Mouse (Mus musculus) liver, embryonic 14.5 days (tissue): ENCODE data around the gene Tac4. TPM values are rescaled to one million over a fixed set of nuclear protein-coding genes. Genes with fewer than 3 reads are reported as not detected.
A peak's percentile ranks its signal among the peaks of the same experiment; 100 is the strongest.

ENCODE experiments used
- ATAC-seq: fragments of 200-750 bp; cut with Nextera tagmentation; 2 replicates; pipeline ENCODE4 v1.8.0; 2017; ENCODE audit warnings: moderate number of reproducible peaks, mild to moderate bottlenecking, moderate library complexity; ENCODE audit not compliant: insufficient read depth
- DNase-seq, 3 experiments: peaks; one replicate each; pipeline ENCODE4 v3.0.0-alpha.2; 2012 to 2013; ENCODE audit warnings: low read depth in 3 of 3, low spot score in 3 of 3
- H3K27ac ChIP-seq: fragments of 300-500 bp; sonication (generic); 2 replicates; pipeline ENCODE4 v1.5.1; 2014; ENCODE audit warnings: moderate library complexity, mild to moderate bottlenecking, control low read depth, inconsistent platforms
- H3K27me3 ChIP-seq: fragments of 300-500 bp; sonication (generic); 2 replicates; pipeline ENCODE4 v1.6.1; 2014; ENCODE audit warnings: mild to moderate bottlenecking, low read length, moderate library complexity; ENCODE audit not compliant: control insufficient read depth, insufficient read depth
- H3K36me3 ChIP-seq: fragments of 300-500 bp; sonication (generic); replicated peaks from 2 replicates; pipeline ENCODE4 v1.6.1; 2014; ENCODE audit warnings: low read depth; ENCODE audit not compliant: control insufficient read depth, insufficient read depth
- H3K4me1 ChIP-seq, 2 experiments: fragments of 200-500 bp in 1 of 2; fragments of 300-500 bp in 1 of 2; sonication (generic) in 1 of 2; replicated peaks; 2 replicates each; pipeline ENCODE4 v1.6.1; 2012 to 2014; ENCODE audit warnings: antibody characterized with exemption in 1 of 2, inconsistent platforms in 1 of 2, low read length in 1 of 2; ENCODE audit not compliant: control insufficient read depth in 2 of 2, insufficient read depth in 2 of 2
- H3K4me2 ChIP-seq: fragments of 300-500 bp; sonication (generic); 2 replicates; pipeline ENCODE4 v1.6.1; 2014; ENCODE audit warnings: low read depth, mild to moderate bottlenecking, control low read depth, moderate library complexity
- H3K4me3 ChIP-seq, 2 experiments: fragments of 200-500 bp in 1 of 2; fragments of 300-500 bp in 1 of 2; sonication (generic) in 1 of 2; 2 replicates each; pipeline ENCODE4 v1.5.1; 2012 to 2014; ENCODE audit warnings: low read depth in 2 of 2, low read length in 2 of 2, mild to moderate bottlenecking in 2 of 2, control low read depth in 1 of 2, inconsistent platforms in 1 of 2, moderate library complexity in 1 of 2; ENCODE audit not compliant: insufficient read depth in 1 of 2
- H3K9ac ChIP-seq: fragments of 300-500 bp; sonication (generic); replicated peaks from 2 replicates; pipeline ENCODE4 v1.6.1; 2014; ENCODE audit warnings: mild to moderate bottlenecking, control low read depth, moderate library complexity
- H3K9me3 ChIP-seq: fragments of 300-500 bp; sonication (generic); 2 replicates; pipeline ENCODE4 v1.6.1; 2016; ENCODE audit warnings: low read length, mixed read lengths; ENCODE audit not compliant: control insufficient read depth
- CTCF ChIP-seq: IDR thresholded peaks from 2 replicates; pipeline ENCODE4 v1.5.1; 2016; ENCODE audit warnings: antibody characterized with exemption, low read depth, control low read depth
- EP300 ChIP-seq: IDR thresholded peaks from 2 replicates; pipeline ENCODE4 v1.6.1; 2016; ENCODE audit warnings: antibody characterized with exemption, low read depth
- WGBS: fragments of 180-500 bp; shearing (Covaris S2); extraction: QIAGEN DNeasy Blood & Tissue Kit; methylation state at CpG from one replicate; pipeline ENCODE4 v1.1.7; 2014; ENCODE audit not compliant: insufficient replicate concordance; 5-methylcytosine and 5-hydroxymethylcytosine counted together
- polyA plus RNA-seq, 2 experiments: library from polyadenylated mRNA; depleted of rRNA in 1 of 2; stranded (reverse) in 1 of 2; unstranded in 1 of 2; fragments of >200 nt; fragmentation: Nextera tagmentation in 1 of 2; extraction: Ambion mirVana in 1 of 2; gene quantifications; 2 replicates each; pipeline versions ENCODE4 v1.2.1 to v1.2.3; 2012 to 2014

The Tac4 gene
- polyA plus RNA-seq, 2 experiments, result 0.04 TPM; not detected in 1

- H3K9ac ChIP-seq, result no peak overlapping the region
- no peaks in the 10 kb centered on the region for H3K36me3 ChIP-seq
- DNase-seq (no peak), ATAC-seq (no peak)
- WGBS, result 22% methylated on average over 10 of the region's 10 CpGs
- no peak overlapping the region for H3K27ac ChIP-seq
- TF ChIP-seq EP300, result no peak
- H3K27me3 ChIP-seq, result no peaks in the 10 kb centered on the region
- H3K4me3 ChIP-seq, result no peak overlapping the region
- H3K4me1 ChIP-seq, result no peaks in the 10 kb centered on the region
- no peaks in the 10 kb centered on the region for H3K9me3 ChIP-seq
- H3K4me2 ChIP-seq, result no peak overlapping the region
These were observed 11.2 kb upstream of the Tac4 start for GRCm38 (mm10) chr11:95250110-95250509.

DNA sequence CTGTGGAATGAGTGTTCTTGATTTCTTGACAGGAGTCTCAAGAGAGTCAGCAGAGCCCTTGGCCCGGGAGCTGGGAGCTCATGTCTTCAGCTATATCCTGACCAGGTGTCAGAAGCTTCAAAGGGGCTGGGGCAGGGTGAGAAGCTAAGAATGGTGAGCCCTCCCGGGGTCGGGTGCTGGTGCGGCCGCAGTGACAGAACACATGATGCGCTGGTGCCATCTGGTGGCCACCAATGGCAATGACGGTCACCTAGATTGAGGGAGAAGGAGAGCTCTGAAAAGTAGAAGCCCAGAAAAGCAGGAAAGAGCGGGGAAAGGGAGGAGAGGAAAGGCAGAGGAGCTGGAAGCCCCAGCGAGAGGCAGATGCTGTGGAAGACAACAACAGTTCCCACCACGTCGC lies 10.0 kb upstream of the Tac4 start:
- H3K27me3 ChIP-seq, result no peaks in the 10 kb centered on the region
- DNase-seq (peak in 1 of 3 experiments; percentile 30), ATAC-seq (no peak)
- no peaks in the 10 kb centered on the region for H3K9me3 ChIP-seq
- H3K27ac ChIP-seq, result no peak overlapping the region
- H3K4me2 ChIP-seq, result no peak overlapping the region
- no peak overlapping the region for H3K9ac ChIP-seq
- TF ChIP-seq CTCF, result peak; percentile 94
- no peak for TF ChIP-seq EP300
- H3K4me3 ChIP-seq, result no peak overlapping the region
- 4% methylated on average over 11 of the region's 11 CpGs for WGBS
- no peaks in the 10 kb centered on the region for H3K4me1 ChIP-seq
- no peaks in the 10 kb centered on the region for H3K36me3 ChIP-seq

GRCm38 (mm10) chr11:95252104-95252503 lies 9.2 kb upstream of the Tac4 start:
- no peaks in the 10 kb centered on the region for H3K4me1 ChIP-seq
- H3K9ac ChIP-seq, result no peak overlapping the region
- no peak overlapping the region for H3K27ac ChIP-seq
- no peaks in the 10 kb centered on the region for H3K9me3 ChIP-seq
- TF ChIP-seq EP300 (no peak), CTCF (no peak)
- no peaks in the 10 kb centered on the region for H3K36me3 ChIP-seq
- no peaks in the 10 kb centered on the region for H3K27me3 ChIP-seq
- DNase-seq, result no peak
- WGBS, result 58% methylated on average over 6 of the region's 6 CpGs
- H3K4me3 ChIP-seq, result no peak overlapping the region
- no peak overlapping the region for H3K4me2 ChIP-seq
- ATAC-seq, result peak; percentile 57

GRCm38 (mm10) chr11:95254165-95254564 lies 7.2 kb upstream of the Tac4 start:
- 61% methylated on average over 8 of the region's 8 CpGs for WGBS
- Histone ChIP-seq H3K9ac (no peak overlapping the region), H3K9me3 (no peaks in the 10 kb centered on the region), H3K4me1 (peaks cover 0 to 4% of the 10 kb centered on the region in 2 experiments; a peak in 1 of 4 replicates), H3K27me3 (no peaks in the 10 kb centered on the region), H3K4me2 (no peak overlapping the region), H3K27ac (no peak overlapping the region), H3K36me3 (no peaks in the 10 kb centered on the region), H3K4me3 (no peak overlapping the region)
- TF ChIP-seq CTCF, result no peak
- no peak for TF ChIP-seq EP300
- ATAC-seq (no peak), DNase-seq (no peak)

- Histone ChIP-seq H3K36me3 (no peaks in the 10 kb centered on the region), H3K9me3 (no peaks in the 10 kb centered on the region), H3K4me1 (peaks cover 3 to 4% of the 10 kb centered on the region in 2 experiments; a peak in 1 of 4 replicates), H3K27ac (no peak overlapping the region), H3K4me3 (no peak overlapping the region), H3K27me3 (no peaks in the 10 kb centered on the region; the same call in 1 of the 2 replicates), H3K4me2 (no peak overlapping the region), H3K9ac (no peak overlapping the region)
- no peak for ATAC-seq
- 56% methylated on average over 6 of the region's 6 CpGs for WGBS
- no peak for DNase-seq
- no peak for TF ChIP-seq EP300
- TF ChIP-seq CTCF, result 0 out of 2 replicates have a peak, but pooled peaks have one; percentile 5
These were observed 5.6 kb upstream of the Tac4 start for GRCm38 (mm10) chr11:95255747-95256146.
